Mouse (Mus musculus): ENCODE measurements around the gene Jund. TPM values are rescaled to one million over a fixed set of nuclear protein-coding genes. Genes with fewer than 3 reads are reported as not detected.

The Jund gene
- polyA plus RNA-seq, 1 experiment from 2014 or later, result 23.7 TPM

GRCm38 (mm10) chr8:70726721-70727120 lies 28.0 kb downstream of the Jund start:
- Histone ChIP-seq H3K9ac (no peak overlapping the region), H3K4me2 (no peak overlapping the region), H3K27ac (replicated peaks) (no peak overlapping the region), H3K9me3 (replicated peaks) (no peaks in the 10 kb centered on the region), H3K4me3 (replicated peaks) (no peak overlapping the region), H3K36me3 (replicated peaks) (no peaks in the 10 kb centered on the region), H3K4me1 (replicated peaks) (peaks cover 11% of the 10 kb centered on the region), H3K27me3 (peaks cover 61% of the 10 kb centered on the region)
- ATAC-seq (ENCODE audit: insufficient read depth), result no peak
- WGBS (ENCODE audit: insufficient replicate concordance), result 35% methylated on average over 11 of the region's 11 CpGs

- Histone ChIP-seq H3K4me2 (peak overlapping the region; percentile 61), H3K4me3 (replicated peaks) (peak overlapping the region; percentile 35), H3K9me3 (replicated peaks) (no peaks in the 10 kb centered on the region), H3K36me3 (replicated peaks) (no peaks in the 10 kb centered on the region), H3K27me3 (peaks cover 73% of the 10 kb centered on the region), H3K9ac (no peak overlapping the region), H3K4me1 (replicated peaks) (peaks cover 7% of the 10 kb centered on the region), H3K27ac (replicated peaks) (no peak overlapping the region)
- 2% methylated on average over 34 of the region's 34 CpGs for WGBS (ENCODE audit: insufficient replicate concordance)
- ATAC-seq (ENCODE audit: insufficient read depth), result no peak
Measured at GRCm38 (mm10) chr8:70729808-70730475, 31.2 kb downstream of the Jund start.

- Histone ChIP-seq H3K4me3 (replicated peaks) (no peak overlapping the region), H3K36me3 (replicated peaks) (no peaks in the 10 kb centered on the region), H3K9ac (no peak overlapping the region), H3K9me3 (replicated peaks) (no peaks in the 10 kb centered on the region), H3K27me3 (peaks cover 73% of the 10 kb centered on the region), H3K4me1 (replicated peaks) (peaks cover 7% of the 10 kb centered on the region), H3K27ac (replicated peaks) (no peak overlapping the region), H3K4me2 (no peak overlapping the region)
- peak; percentile 20; the same call in 1 of the 2 replicates for ATAC-seq (ENCODE audit: insufficient read depth)
- 62% methylated on average over 4 of the region's 4 CpGs for WGBS (ENCODE audit: insufficient replicate concordance)
Measured at GRCm38 (mm10) chr8:70730956-70731355, 32.2 kb downstream of the Jund start.

GRCm38 (mm10) chr8:70737705-70738104 lies 39.0 kb downstream of the Jund start:
- 47% methylated on average over 5 of the region's 5 CpGs for WGBS (ENCODE audit: insufficient replicate concordance)
- Histone ChIP-seq H3K36me3 (replicated peaks) (no peaks in the 10 kb centered on the region), H3K27ac (replicated peaks) (no peak overlapping the region), H3K4me1 (replicated peaks) (0 out of 2 replicates have a peak, but pooled peaks cover 3% of the 10 kb centered on the region), H3K4me2 (no peak overlapping the region), H3K9me3 (replicated peaks) (no peaks in the 10 kb centered on the region), H3K27me3 (peaks cover 58% of the 10 kb centered on the region), H3K9ac (no peak overlapping the region), H3K4me3 (replicated peaks) (no peak overlapping the region)
- ATAC-seq (ENCODE audit: insufficient read depth), result no peak

DNA sequence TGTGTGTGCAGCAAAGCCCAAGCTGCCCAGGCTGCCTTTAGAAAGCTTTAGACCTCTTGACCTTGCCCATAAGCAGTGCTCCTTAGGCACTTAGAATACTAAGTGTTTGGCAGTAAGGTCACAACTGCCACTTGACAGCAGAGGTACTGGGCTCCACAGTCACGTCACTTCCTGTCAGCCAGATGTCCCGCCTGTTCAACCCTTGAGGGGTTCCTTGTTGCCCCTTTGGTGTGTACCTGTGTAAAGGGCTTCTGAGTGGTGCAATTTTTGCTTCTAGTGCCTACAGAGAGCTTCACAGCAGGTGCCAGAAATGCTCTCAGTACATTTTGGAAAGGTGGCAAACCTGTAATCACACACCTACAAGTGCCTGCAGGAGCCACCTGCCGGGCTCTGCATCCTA lies 39.5 kb downstream of the Jund start:
- no peak overlapping the region for H3K27ac ChIP-seq (replicated peaks)
- WGBS (ENCODE audit: insufficient replicate concordance), result 42% methylated on average over 3 of the region's 3 CpGs

DNA sequence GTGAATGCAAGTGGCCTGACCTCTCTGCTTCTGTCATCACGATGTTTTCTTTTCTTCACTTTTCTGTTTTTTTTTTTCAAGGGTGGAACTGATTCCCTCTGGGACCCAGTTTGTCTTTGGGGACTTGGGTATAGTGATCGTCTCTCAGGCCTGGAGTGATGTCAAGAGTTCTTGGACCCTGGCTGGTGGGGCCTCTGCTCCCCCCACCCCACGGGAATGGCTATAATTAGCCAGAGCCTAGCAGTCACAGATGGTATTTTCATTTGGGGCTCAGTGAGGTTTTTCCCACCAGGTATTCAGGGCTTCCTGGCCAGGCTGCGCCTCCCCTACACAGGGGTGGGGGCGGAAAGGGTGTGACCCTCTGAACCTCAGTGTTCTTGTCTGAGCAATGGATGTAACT lies 42.9 kb downstream of the Jund start:
- WGBS (ENCODE audit: insufficient replicate concordance), result 48% methylated on average over 5 of the region's 5 CpGs
- H3K27me3 ChIP-seq, result peaks cover 92% of the 10 kb centered on the region

More for the DNA sequence above, 39.5 kb downstream of the Jund start:
- no peak overlapping the region for H3K9ac ChIP-seq
- no peak overlapping the region for H3K4me3 ChIP-seq (replicated peaks)
- no peak for ATAC-seq (ENCODE audit: insufficient read depth)
- no peaks in the 10 kb centered on the region for H3K36me3 ChIP-seq (replicated peaks)
- H3K27me3 ChIP-seq, result peaks cover 61% of the 10 kb centered on the region
- H3K4me1 ChIP-seq (replicated peaks), result peaks cover 8% of the 10 kb centered on the region
- H3K9me3 ChIP-seq (replicated peaks), result no peaks in the 10 kb centered on the region
- H3K4me2 ChIP-seq, result no peak overlapping the region

GRCm38 (mm10) chr8:70742176-70742575 lies 43.4 kb downstream of the Jund start:
- Histone ChIP-seq H3K27ac (replicated peaks) (no peak overlapping the region), H3K4me3 (replicated peaks) (no peak overlapping the region), H3K9ac (no peak overlapping the region), H3K4me2 (no peak overlapping the region), H3K4me1 (replicated peaks) (peaks cover 25% of the 10 kb centered on the region), H3K27me3 (peaks cover 95% of the 10 kb centered on the region), H3K36me3 (replicated peaks) (no peaks in the 10 kb centered on the region), H3K9me3 (replicated peaks) (no peaks in the 10 kb centered on the region)
- WGBS (ENCODE audit: insufficient replicate concordance), result 50% methylated on average over 11 of the region's 11 CpGs
- no peak for ATAC-seq (ENCODE audit: insufficient read depth)

More for the DNA sequence above, 42.9 kb downstream of the Jund start:
- H3K9ac ChIP-seq, result no peak overlapping the region
- no peak for ATAC-seq (ENCODE audit: insufficient read depth)
- no peak overlapping the region for H3K4me2 ChIP-seq
- H3K27ac ChIP-seq (replicated peaks), result no peak overlapping the region
- H3K36me3 ChIP-seq (replicated peaks), result no peaks in the 10 kb centered on the region
- H3K4me3 ChIP-seq (replicated peaks), result no peak overlapping the region
- peaks cover 25% of the 10 kb centered on the region for H3K4me1 ChIP-seq (replicated peaks)
- H3K9me3 ChIP-seq (replicated peaks), result no peaks in the 10 kb centered on the region

DNA sequence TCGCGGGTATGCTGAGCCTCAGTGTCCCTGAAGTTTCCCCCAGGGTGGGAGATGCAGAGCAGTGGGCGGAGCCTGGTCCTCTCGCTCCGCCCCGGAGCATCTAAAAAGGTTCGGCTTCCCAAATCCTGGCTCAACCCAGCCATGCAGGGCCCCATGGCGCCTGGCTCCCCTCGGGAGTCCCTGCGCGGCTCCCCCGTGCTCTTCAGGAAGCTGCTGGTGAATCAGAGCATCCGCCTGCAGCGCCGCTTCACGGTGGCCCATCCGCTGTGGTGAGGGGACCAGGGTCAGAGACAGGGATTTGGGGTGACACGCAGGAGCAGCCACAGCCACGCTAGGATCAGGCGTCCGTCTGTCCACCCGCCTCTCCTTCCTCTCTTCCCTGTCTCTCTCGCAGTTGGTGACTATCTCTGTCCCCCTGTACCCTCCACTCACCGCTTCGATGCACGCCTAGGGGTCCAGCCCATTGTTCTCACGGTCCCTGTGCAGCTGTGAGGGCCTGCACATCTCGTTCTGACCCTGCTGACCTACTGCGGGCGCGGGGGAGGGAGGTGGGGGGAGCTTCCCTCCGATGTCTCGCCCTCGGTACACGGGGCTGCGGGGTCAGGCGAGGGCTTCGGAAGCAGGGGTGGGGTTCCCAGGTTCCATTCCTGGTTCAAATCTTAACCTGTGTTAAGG lies 44.4 kb downstream of the Jund start:
- Histone ChIP-seq H3K27ac (replicated peaks) (no peak overlapping the region), H3K4me1 (replicated peaks) (peaks cover 25% of the 10 kb centered on the region), H3K4me3 (replicated peaks) (no peak overlapping the region), H3K36me3 (replicated peaks) (no peaks in the 10 kb centered on the region), H3K9ac (no peak overlapping the region), H3K4me2 (peak overlapping the region; percentile 53), H3K27me3 (peaks cover 95% of the 10 kb centered on the region), H3K9me3 (replicated peaks) (no peaks in the 10 kb centered on the region)
- WGBS (ENCODE audit: insufficient replicate concordance), result 3% methylated on average over 38 of the region's 38 CpGs
- no peak; the same call in 1 of the 2 replicates for ATAC-seq (ENCODE audit: insufficient read depth)

DNA sequence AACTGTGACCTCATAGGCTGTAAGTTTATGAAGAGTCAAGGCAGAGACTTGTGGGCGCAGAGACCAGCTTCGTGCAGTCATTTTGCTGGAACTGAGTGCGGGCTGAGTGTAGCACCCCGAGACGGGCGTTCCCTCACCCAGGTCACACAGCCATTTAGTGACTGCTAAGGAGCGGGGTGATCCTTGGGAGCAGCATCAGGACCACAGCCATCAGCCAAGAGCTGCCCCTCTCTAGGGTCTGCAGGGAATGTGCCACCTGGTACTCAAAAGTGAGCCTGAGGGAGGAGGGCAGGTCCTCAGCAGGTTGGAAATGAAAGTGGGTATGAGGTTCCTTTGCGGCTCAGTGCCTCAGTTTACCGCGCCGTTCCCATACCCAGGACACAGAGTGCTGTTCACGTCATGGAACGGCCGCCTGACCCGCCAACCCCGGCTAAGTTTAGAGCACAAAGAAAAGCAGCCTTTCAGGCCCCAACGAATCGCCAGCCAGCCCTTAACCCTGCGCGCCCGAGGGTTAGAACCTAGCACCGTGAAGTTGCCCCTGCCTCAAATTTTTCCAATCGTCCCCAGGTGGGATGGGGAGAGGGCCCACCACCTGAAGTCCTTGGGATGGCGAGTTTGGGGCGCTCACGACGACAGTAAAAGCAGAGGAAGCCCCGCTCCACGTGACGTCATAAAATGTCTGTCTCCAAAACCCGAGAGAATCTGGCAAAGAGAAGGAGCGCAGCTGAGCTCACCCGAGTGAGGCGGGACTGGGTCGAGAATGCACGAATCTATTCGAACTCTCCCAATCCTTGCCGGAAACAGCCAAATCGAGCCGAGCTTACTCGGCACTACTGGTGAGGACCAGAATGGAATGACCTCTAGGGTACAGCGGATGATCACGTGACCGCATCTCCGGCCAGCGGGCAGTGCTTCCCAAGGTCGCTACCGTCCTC lies 45.2 kb downstream of the Jund start:
- no peak overlapping the region for H3K27ac ChIP-seq (replicated peaks)
- peak overlapping the region; percentile 53 for H3K4me2 ChIP-seq
- no peaks in the 10 kb centered on the region for H3K36me3 ChIP-seq (replicated peaks)
- no peaks in the 10 kb centered on the region for H3K9me3 ChIP-seq (replicated peaks)
- peak overlapping the region; percentile 33 for H3K4me3 ChIP-seq (replicated peaks)
- no peak overlapping the region; the same call in 1 of the 2 replicates for H3K9ac ChIP-seq
- H3K4me1 ChIP-seq (replicated peaks), result peaks cover 23% of the 10 kb centered on the region
- 4% methylated on average over 48 of the region's 48 CpGs for WGBS (ENCODE audit: insufficient replicate concordance)
- H3K27me3 ChIP-seq, result peaks cover 96% of the 10 kb centered on the region
- ATAC-seq (ENCODE audit: insufficient read depth), result 0 out of 2 replicates have a peak, but pooled peaks have one; percentile 12

GRCm38 (mm10) chr8:70744806-70745205 lies 46.1 kb downstream of the Jund start:
- Histone ChIP-seq H3K27me3 (peaks cover 100% of the 10 kb centered on the region), H3K9me3 (replicated peaks) (no peaks in the 10 kb centered on the region), H3K4me3 (replicated peaks) (no peak overlapping the region), H3K27ac (replicated peaks) (no peak overlapping the region), H3K9ac (no peak overlapping the region), H3K4me1 (replicated peaks) (peaks cover 23% of the 10 kb centered on the region), H3K36me3 (replicated peaks) (no peaks in the 10 kb centered on the region), H3K4me2 (0 out of 2 replicates have a peak overlapping the region, but pooled peaks have one; percentile 53)
- WGBS (ENCODE audit: insufficient replicate concordance), result 30% methylated on average over 11 of the region's 11 CpGs
- no peak for ATAC-seq (ENCODE audit: insufficient read depth)
